In genomic region chr11:44496217-44496616, GRCm38 (mm10) we compare ENCODE assay signal across 9 mouse cellular contexts. TPM values are rescaled to one million over a fixed set of nuclear protein-coding genes. Genes with fewer than 3 reads are reported as not detected.
DNase-seq lines count a peak whose midpoint lies in the region; ATAC-seq and TF ChIP-seq lines count a peak whose summit lies in the region.
"Had no signal": no experiment of that assay in that cellular context is flagged by ENCODE, and none has a peak within 500 bp of the region (broad histone marks: within the 10 kb centered on the region; RNA-seq: fewer than 3 reads in every experiment).

No protein-coding gene starts in this region.

- no peak overlapping the region for H3K4me3 ChIP-seq in hindbrain, postnatal 0 days (ENCODE audit: low read length)
- no peak overlapping the region for H3K4me3 ChIP-seq in hindbrain, embryonic 11.5 days (ENCODE audit: low read depth, low read length)
- H3K4me3 ChIP-seq in kidney, embryonic 16.5 days (ENCODE audit: low read length) = no peak overlapping the region
- H3K4me3 ChIP-seq in forebrain, embryonic 15.5 days = no peak overlapping the region
- H3K4me3 ChIP-seq: erythroblast, embryonic 14.5 days had no signal

- no peak for ATAC-seq in hindbrain, postnatal 0 days
- no peak for ATAC-seq in hindbrain, embryonic 11.5 days (ENCODE audit: low FRiP score)
- ATAC-seq in activated CD4-positive, CD25-positive, alpha-beta regulatory T cell, adult 4 months = peak; percentile 59
- ATAC-seq in kidney, embryonic 16.5 days (ENCODE audit: low FRiP score, low TSS enrichment) = peak; percentile 65
- no peak for ATAC-seq in forebrain, embryonic 15.5 days (replicated peaks)

- no peaks in the 10 kb centered on the region for H3K9me3 ChIP-seq in hindbrain, postnatal 0 days (ENCODE audit: low read length)
- H3K9me3 ChIP-seq in hindbrain, embryonic 11.5 days (ENCODE audit: control insufficient read depth, low read length) = no peaks in the 10 kb centered on the region
- H3K9me3 ChIP-seq in kidney, embryonic 16.5 days (ENCODE audit: low read length) = no peaks in the 10 kb centered on the region
- no peaks in the 10 kb centered on the region for H3K9me3 ChIP-seq in forebrain, embryonic 15.5 days

- H3K36me3 ChIP-seq in hindbrain, postnatal 0 days (ENCODE audit: insufficient read depth, low read length) = no peaks in the 10 kb centered on the region
- no peaks in the 10 kb centered on the region for H3K36me3 ChIP-seq in hindbrain, embryonic 11.5 days (ENCODE audit: control insufficient read depth, insufficient read depth, low read length)
- H3K36me3 ChIP-seq in kidney, embryonic 16.5 days (ENCODE audit: insufficient read depth, low read length) = no peaks in the 10 kb centered on the region
- H3K36me3 ChIP-seq in forebrain, embryonic 15.5 days = no peaks in the 10 kb centered on the region

- 28% methylated on average over 3 of the region's 3 CpGs for WGBS in hindbrain, postnatal 0 days
- WGBS in hindbrain, embryonic 11.5 days = 60% methylated on average over 3 of the region's 3 CpGs
- WGBS in kidney, embryonic 16.5 days = 25% methylated on average over 3 of the region's 3 CpGs
- WGBS in forebrain, embryonic 15.5 days = 50% methylated on average over 3 of the region's 3 CpGs

- peak; percentile 17 for DNase-seq in hindbrain, postnatal 0 days (ENCODE audit: low spot score)
- DNase-seq in hindbrain, embryonic 11.5 days (ENCODE audit: low spot score) = no peak
- DNase-seq in naive thymus-derived CD4-positive, alpha-beta T cell, adult 2 months (ENCODE audit: low read depth) = peak; percentile 64
- no peak for DNase-seq in embryo, embryonic 10.5 days (ENCODE audit: low spot score)
- DNase-seq in yolk sac, embryonic 10.5 days (ENCODE audit: low spot score) = no peak

- no peak overlapping the region for H3K9ac ChIP-seq in hindbrain, postnatal 0 days (replicated peaks; ENCODE audit: low read length)
- no peak overlapping the region for H3K9ac ChIP-seq in hindbrain, embryonic 11.5 days (ENCODE audit: low read depth, low read length)
- no peak overlapping the region for H3K9ac ChIP-seq in kidney, embryonic 16.5 days (replicated peaks; ENCODE audit: low read length)
- H3K9ac ChIP-seq in forebrain, embryonic 15.5 days (replicated peaks) = no peak overlapping the region

- no peak for TF ChIP-seq CTCF in hindbrain, postnatal 0 days (IDR thresholded peaks at IDR 0.05; ENCODE audit: low read depth)

- no peak overlapping the region for H3K4me2 ChIP-seq in hindbrain, postnatal 0 days (ENCODE audit: low read depth, low read length)
- H3K4me2 ChIP-seq in hindbrain, embryonic 11.5 days (replicated peaks; ENCODE audit: low read depth, low read length) = no peak overlapping the region
- no peak overlapping the region for H3K4me2 ChIP-seq in kidney, embryonic 16.5 days (replicated peaks; ENCODE audit: low read depth, low read length)
- no peak overlapping the region for H3K4me2 ChIP-seq in forebrain, embryonic 15.5 days (replicated peaks)

- no peaks in the 10 kb centered on the region for H3K4me1 ChIP-seq in hindbrain, postnatal 0 days (ENCODE audit: insufficient read depth, low read length)
- H3K4me1 ChIP-seq in hindbrain, embryonic 11.5 days (replicated peaks; ENCODE audit: control insufficient read depth, insufficient read depth, low read length) = no peaks in the 10 kb centered on the region
- peaks cover 11% of the 10 kb centered on the region; the same call in 1 of the 2 replicates for H3K4me1 ChIP-seq in kidney, embryonic 16.5 days (ENCODE audit: insufficient read depth, low read length)
- no peaks in the 10 kb centered on the region for H3K4me1 ChIP-seq in forebrain, embryonic 15.5 days

- H3K27ac ChIP-seq in hindbrain, postnatal 0 days = peak overlapping the region; percentile 54
- no peak overlapping the region for H3K27ac ChIP-seq in hindbrain, embryonic 11.5 days (ENCODE audit: low read depth, low read length)
- peak overlapping the region; percentile 72 for H3K27ac ChIP-seq in kidney, embryonic 16.5 days (ENCODE audit: low read length)
- H3K27ac ChIP-seq in forebrain, embryonic 15.5 days (replicated peaks) = no peak overlapping the region

- H3K27me3 ChIP-seq in hindbrain, postnatal 0 days (ENCODE audit: insufficient read depth, low read length) = no peaks in the 10 kb centered on the region
- H3K27me3 ChIP-seq in hindbrain, embryonic 11.5 days (ENCODE audit: control insufficient read depth, insufficient read depth, low read length) = no peaks in the 10 kb centered on the region
- no peaks in the 10 kb centered on the region for H3K27me3 ChIP-seq in kidney, embryonic 16.5 days (ENCODE audit: insufficient read depth, low read length)
- no peaks in the 10 kb centered on the region for H3K27me3 ChIP-seq in forebrain, embryonic 15.5 days

RNA-seq across cellular contexts. Expression of gene Rnf145, which starts 22.5 kb away (rescaled TPM):
- total RNA-seq in hindbrain, postnatal 0 days (2014; rRNA removed) = 108 and 122 TPM in 2 replicates
- polyA plus RNA-seq in hindbrain, postnatal 0 days (2015; fragmentation: Nextera tagmentation; extraction: Ambion mirVana) = 91.8 and 92.9 TPM in 2 replicates
- 129 and 147 TPM in 2 replicates for polyA plus RNA-seq in hindbrain, embryonic 11.5 days (2014; fragmentation: Nextera tagmentation; extraction: Ambion mirVana)
- 10 to 100 TPM; 45.3 to 60.4 TPM for polyA plus RNA-seq in activated CD4-positive, CD25-positive, alpha-beta regulatory T cell, adult 4 months (2017; shearing (Covaris generic))
- 61.4 and 64.3 TPM in 2 replicates for polyA plus RNA-seq in kidney, embryonic 16.5 days (2015; fragmentation: Nextera tagmentation; extraction: Ambion mirVana)
- 96.6 and 99.2 TPM in 2 replicates for polyA plus RNA-seq in forebrain, embryonic 15.5 days (2015; fragmentation: Nextera tagmentation; extraction: Ambion mirVana)

RNA-seq across cellular contexts. Expression of gene Ublcp1, which starts 25.9 kb away (rescaled TPM):
- 19.9 and 23.6 TPM in 2 replicates for total RNA-seq in hindbrain, postnatal 0 days (2014; rRNA removed)
- polyA plus RNA-seq in hindbrain, postnatal 0 days (2015; fragmentation: Nextera tagmentation; extraction: Ambion mirVana) = 48.8 and 50.4 TPM in 2 replicates
- polyA plus RNA-seq in hindbrain, embryonic 11.5 days (2014; fragmentation: Nextera tagmentation; extraction: Ambion mirVana) = 78.9 and 85.8 TPM in 2 replicates
- polyA plus RNA-seq in activated CD4-positive, CD25-positive, alpha-beta regulatory T cell, adult 4 months (2017; shearing (Covaris generic)) = 10 to 100 TPM; 41.0 to 42.9 TPM
- polyA plus RNA-seq in kidney, embryonic 16.5 days (2015; fragmentation: Nextera tagmentation; extraction: Ambion mirVana) = 63.1 and 63.2 TPM in 2 replicates
- 50.6 and 56.1 TPM in 2 replicates for polyA plus RNA-seq in forebrain, embryonic 15.5 days (2015; fragmentation: Nextera tagmentation; extraction: Ambion mirVana)

Comparison
In these comparisons a context has a peak if more than half of its experiments do, and no peak if none do; other contexts are left out.
1. DNase-seq: peak in hindbrain, postnatal 0 days (single experiment) and naive thymus-derived CD4-positive, alpha-beta T cell, adult 2 months (single experiment); none in hindbrain, embryonic 11.5 days (single experiment), embryo, embryonic 10.5 days (single experiment) and yolk sac, embryonic 10.5 days (single experiment).
2. H3K27ac ChIP-seq: peak in hindbrain, postnatal 0 days (single experiment) and kidney, embryonic 16.5 days (single experiment); none in hindbrain, embryonic 11.5 days (single experiment) and forebrain, embryonic 15.5 days (single experiment).
3. ATAC-seq: peak in activated CD4-positive, CD25-positive, alpha-beta regulatory T cell, adult 4 months (single experiment) and kidney, embryonic 16.5 days (single experiment); none in hindbrain, postnatal 0 days (single experiment), hindbrain, embryonic 11.5 days (single experiment) and forebrain, embryonic 15.5 days (single experiment).